Mouse (Mus musculus) forebrain, embryonic 12.5 days (tissue): ENCODE measurements around the gene Kcnk2. TPM values are rescaled to one million over a fixed set of nuclear protein-coding genes. Genes with fewer than 3 reads are reported as not detected.

Experiments
- ATAC-seq: fragments of 200-750 bp; cut with Nextera tagmentation; 2 replicates; pipeline ENCODE4 v1.8.0; 2017; ENCODE audit warnings: moderate TSS enrichment; ENCODE audit not compliant: low FRiP score
- H3K27ac ChIP-seq: fragments of 300-500 bp; sonication (generic); 2 replicates; pipeline ENCODE4 v1.5.1; 2016; ENCODE audit warnings: mild to moderate bottlenecking
- H3K27me3 ChIP-seq: fragments of 300-500 bp; sonication (generic); 2 replicates; pipeline ENCODE4 v1.6.1; 2016; ENCODE audit warnings: mild to moderate bottlenecking
- H3K36me3 ChIP-seq: fragments of 300-500 bp; sonication (generic); replicated peaks from 2 replicates; pipeline ENCODE4 v1.6.1; 2016; ENCODE audit warnings: mild to moderate bottlenecking
- H3K4me1 ChIP-seq: fragments of 300-500 bp; sonication (generic); 2 replicates; pipeline ENCODE4 v1.6.1; 2016
- H3K4me2 ChIP-seq: fragments of 300-500 bp; sonication (generic); 2 replicates; pipeline ENCODE4 v1.6.1; 2016; ENCODE audit warnings: mild to moderate bottlenecking, moderate library complexity
- H3K4me3 ChIP-seq: fragments of 300-500 bp; sonication (generic); replicated peaks from 2 replicates; pipeline ENCODE4 v1.5.1; 2016; ENCODE audit warnings: mild to moderate bottlenecking
- H3K9ac ChIP-seq: fragments of 300-500 bp; sonication (generic); 2 replicates; pipeline ENCODE4 v1.6.1; 2016; ENCODE audit warnings: mild to moderate bottlenecking
- H3K9me3 ChIP-seq: fragments of 300-500 bp; sonication (generic); 2 replicates; pipeline ENCODE4 v1.6.1; 2016
- WGBS: fragments of 180-500 bp; shearing (Covaris S2); methylation state at CpG from one replicate; pipeline ENCODE4 v1.1.7; 2016; 5-methylcytosine and 5-hydroxymethylcytosine counted together
- polyA plus RNA-seq: library from polyadenylated mRNA; unstranded; fragments of >200 nt; fragmentation: Nextera tagmentation; extraction: Ambion mirVana; gene quantifications from 2 replicates; pipeline ENCODE4 v1.2.1, GENCODE M21; 2016

Kcnk2 gene
- polyA plus RNA-seq, 1 experiment from 2014 or later: 10.8 TPM

DNA sequence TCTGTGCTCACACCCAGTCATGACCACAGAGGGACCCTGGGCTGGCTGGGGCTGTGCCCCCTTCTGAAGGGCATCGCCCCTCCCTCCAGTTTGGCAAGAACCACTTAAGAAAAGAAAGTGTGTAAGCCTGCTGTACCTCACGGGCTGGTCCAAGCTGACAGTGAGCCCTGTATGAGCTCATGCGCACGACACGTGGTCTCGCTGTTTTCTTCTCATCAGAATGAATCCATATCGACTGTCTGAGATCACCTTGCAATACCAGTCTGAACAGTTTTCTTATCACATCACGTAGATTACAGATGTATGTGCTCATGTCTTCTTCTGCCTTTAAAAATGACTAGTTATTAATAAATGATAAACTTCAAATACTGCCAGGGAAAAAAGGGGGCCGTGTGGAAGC is 193.5 kb downstream of the Kcnk2 start:
- Histone ChIP-seq H3K9ac (no peak overlapping the region), H3K27me3 (no peaks in the 10 kb centered on the region), H3K4me2 (no peak overlapping the region), H3K27ac (no peak overlapping the region), H3K4me1 (peaks cover 11% of the 10 kb centered on the region; the same call in 1 of the 2 replicates), H3K4me3 (no peak overlapping the region), H3K36me3 (peaks cover 4% of the 10 kb centered on the region; the same call in 1 of the 2 replicates), H3K9me3 (no peaks in the 10 kb centered on the region)
- ATAC-seq: no peak
- 93% methylated on average over 9 of the region's 9 CpGs for WGBS

DNA sequence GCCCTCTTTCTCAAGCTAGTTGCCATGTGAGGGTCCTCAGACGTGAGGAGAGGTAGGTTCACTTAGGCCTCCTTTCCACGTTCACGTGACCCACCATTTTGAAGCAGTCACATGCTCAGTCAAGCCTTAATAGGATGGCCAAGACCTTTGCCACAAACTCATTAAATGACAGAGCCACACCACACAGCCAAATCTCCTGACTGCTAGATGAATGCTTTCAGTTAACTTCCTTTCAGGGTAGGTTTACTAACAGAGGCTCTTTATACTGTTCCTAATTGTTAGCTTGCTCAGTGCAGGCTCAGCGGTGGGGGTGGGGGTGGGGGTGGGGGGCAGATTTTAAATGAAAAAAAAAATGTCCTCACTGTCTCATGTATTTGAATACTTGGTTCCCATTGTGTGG is 206.3 kb downstream of the Kcnk2 start:
- no peaks in the 10 kb centered on the region for H3K9me3 ChIP-seq
- H3K36me3 ChIP-seq: no peaks in the 10 kb centered on the region
- H3K4me3 ChIP-seq: no peak overlapping the region
- H3K27me3 ChIP-seq: no peaks in the 10 kb centered on the region
- H3K9ac ChIP-seq: no peak overlapping the region
- no peak overlapping the region for H3K4me2 ChIP-seq
- H3K4me1 ChIP-seq: no peaks in the 10 kb centered on the region
- WGBS: 25% methylated on average over 4 of the region's 4 CpGs
- H3K27ac ChIP-seq: no peak overlapping the region
- peak; percentile 63; the same call in 1 of the 2 replicates for ATAC-seq

DNA sequence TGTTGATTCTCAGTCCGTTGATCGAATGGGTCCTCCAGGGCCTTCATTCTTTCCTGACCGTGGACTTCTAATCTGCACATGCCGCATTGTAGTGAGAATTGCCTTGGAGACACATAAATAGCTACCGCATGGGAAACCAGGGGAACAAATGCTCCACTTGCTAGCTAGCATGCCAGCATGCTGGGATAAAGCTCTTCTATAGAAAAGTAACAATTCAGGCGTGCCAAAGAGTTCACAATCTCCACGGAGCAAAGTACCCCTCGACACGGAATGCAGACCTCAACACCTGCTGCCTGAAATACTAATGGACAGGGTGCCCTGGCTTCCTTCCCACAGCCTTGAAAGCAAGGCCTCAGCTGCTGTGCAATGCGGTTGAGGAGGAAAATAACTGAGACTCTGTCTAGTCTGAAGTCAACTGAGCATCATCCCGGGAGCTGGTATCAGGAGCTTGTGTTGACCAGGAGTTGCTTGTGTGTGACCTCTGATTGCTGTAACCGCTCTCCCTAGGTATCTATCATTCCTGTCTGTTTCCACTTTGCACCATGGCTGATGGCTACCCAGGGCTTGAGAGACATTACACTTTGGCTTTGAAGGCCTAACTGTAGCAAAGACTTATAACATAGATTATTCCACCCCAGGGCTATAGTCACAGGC is 214.2 kb downstream of the Kcnk2 start:
- H3K4me2 ChIP-seq: no peak overlapping the region
- ATAC-seq: peak; percentile 85
- peak overlapping the region; percentile 79 for H3K27ac ChIP-seq
- H3K27me3 ChIP-seq: no peaks in the 10 kb centered on the region
- H3K4me1 ChIP-seq: peaks cover 25% of the 10 kb centered on the region
- no peak overlapping the region for H3K9ac ChIP-seq
- WGBS: 27% methylated on average over 12 of the region's 12 CpGs
- no peaks in the 10 kb centered on the region for H3K9me3 ChIP-seq
- H3K4me3 ChIP-seq: no peak overlapping the region
- H3K36me3 ChIP-seq: no peaks in the 10 kb centered on the region

DNA sequence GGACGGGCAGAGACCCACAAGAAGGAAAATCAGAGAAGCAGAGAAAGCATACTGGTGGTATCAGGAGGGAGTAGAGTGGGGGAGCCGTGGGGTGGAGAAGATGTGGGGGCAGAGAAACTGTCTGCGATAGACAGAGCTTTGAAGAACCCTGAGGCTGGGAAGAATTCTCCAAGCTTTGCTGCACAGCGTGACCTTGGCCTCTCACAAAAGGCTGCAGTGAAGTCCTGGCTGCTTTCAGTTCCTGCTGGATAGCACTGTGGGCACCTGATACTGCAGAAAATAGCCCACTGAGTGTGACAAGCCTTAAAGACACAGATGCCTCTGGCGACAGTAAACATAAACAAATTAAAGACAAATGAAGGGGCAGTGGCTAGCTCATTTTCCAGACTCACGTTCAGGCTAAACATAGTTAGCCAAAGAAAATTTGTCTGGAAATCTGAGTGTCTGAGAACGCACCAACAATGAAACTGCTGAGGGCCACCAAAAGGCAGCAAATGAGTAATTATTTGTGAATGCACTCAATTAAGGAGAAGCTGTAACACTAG is 216.8 kb downstream of the Kcnk2 start:
- peak overlapping the region; percentile 73 for H3K27ac ChIP-seq
- H3K9me3 ChIP-seq: no peaks in the 10 kb centered on the region
- H3K27me3 ChIP-seq: no peaks in the 10 kb centered on the region
- H3K36me3 ChIP-seq: no peaks in the 10 kb centered on the region
- H3K9ac ChIP-seq: no peak overlapping the region
- 32% methylated on average over 7 of the region's 7 CpGs for WGBS
- H3K4me3 ChIP-seq: no peak overlapping the region
- peak; percentile 15; the same call in 1 of the 2 replicates for ATAC-seq
- peaks cover 25% of the 10 kb centered on the region for H3K4me1 ChIP-seq
- H3K4me2 ChIP-seq: no peak overlapping the region

DNA sequence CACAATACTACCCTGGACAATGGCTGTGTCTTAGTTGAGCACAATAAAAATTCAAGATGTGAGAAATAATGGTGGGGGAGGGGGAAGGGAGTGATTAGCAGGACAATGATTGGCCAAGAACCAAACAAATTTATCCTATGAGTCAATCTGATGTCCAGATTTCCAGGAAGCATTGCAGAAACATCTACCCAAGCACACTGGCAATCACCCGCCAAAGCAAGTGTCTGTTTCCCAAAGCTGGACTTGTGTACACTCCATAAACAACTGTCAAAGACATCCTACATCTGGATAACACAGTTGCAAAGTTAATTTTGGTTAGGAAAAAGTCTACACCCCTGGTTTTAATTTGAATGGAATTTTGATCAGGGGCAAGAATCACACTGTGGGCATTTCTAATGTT is 224.3 kb downstream of the Kcnk2 start:
- Histone ChIP-seq H3K4me3 (no peak overlapping the region), H3K4me1 (no peaks in the 10 kb centered on the region), H3K27ac (no peak overlapping the region), H3K9ac (no peak overlapping the region), H3K4me2 (no peak overlapping the region), H3K27me3 (no peaks in the 10 kb centered on the region), H3K36me3 (no peaks in the 10 kb centered on the region), H3K9me3 (no peaks in the 10 kb centered on the region)
- ATAC-seq: no peak
- WGBS: 94% methylated on average over 1 of the region's 1 CpGs

DNA sequence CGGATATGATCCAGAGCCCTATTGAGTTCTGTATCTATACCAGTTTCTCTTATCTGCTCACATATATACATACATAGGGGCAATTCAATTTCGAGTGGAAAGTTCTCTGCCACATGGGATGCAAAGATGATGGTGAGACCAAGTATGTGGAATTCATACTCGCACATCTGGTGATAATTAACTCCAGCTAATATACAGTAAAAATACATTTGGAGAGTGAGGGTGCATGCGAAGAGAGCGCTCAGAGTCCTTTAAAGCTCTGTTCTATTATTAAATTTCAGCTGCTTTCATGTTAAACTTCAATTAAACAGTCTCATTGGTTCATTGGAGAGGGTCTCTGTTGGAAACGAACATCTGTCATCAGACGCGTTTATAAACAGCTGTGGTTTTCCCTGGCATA is 228.6 kb downstream of the Kcnk2 start:
- Histone ChIP-seq H3K27me3 (no peaks in the 10 kb centered on the region), H3K4me3 (no peak overlapping the region), H3K9ac (no peak overlapping the region), H3K4me1 (no peaks in the 10 kb centered on the region), H3K27ac (no peak overlapping the region), H3K36me3 (no peaks in the 10 kb centered on the region), H3K9me3 (no peaks in the 10 kb centered on the region), H3K4me2 (no peak overlapping the region)
- 81% methylated on average over 8 of the region's 8 CpGs for WGBS
- ATAC-seq: no peak

DNA sequence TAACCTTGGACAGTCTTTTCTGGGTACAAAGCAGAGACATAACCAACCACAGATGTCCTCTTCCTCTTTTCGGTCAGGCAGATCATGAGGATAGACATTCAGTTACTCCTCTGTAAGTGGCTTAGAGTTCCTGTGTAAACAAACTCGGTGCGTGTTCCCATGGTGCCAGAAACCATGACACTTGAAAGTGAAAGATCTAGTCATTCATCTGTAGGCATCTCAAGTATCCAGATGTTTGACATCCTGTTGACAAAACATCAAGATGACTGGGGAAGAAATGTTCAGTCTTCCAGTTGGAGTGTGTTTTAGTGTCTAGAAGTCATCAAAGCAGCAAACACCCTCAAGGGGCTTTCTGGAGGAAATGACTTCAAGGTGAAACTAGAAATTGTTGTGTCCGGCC is 230.9 kb downstream of the Kcnk2 start:
- Histone ChIP-seq H3K9me3 (no peaks in the 10 kb centered on the region), H3K4me2 (no peak overlapping the region), H3K4me1 (no peaks in the 10 kb centered on the region), H3K36me3 (no peaks in the 10 kb centered on the region), H3K4me3 (no peak overlapping the region), H3K27ac (no peak overlapping the region), H3K9ac (no peak overlapping the region), H3K27me3 (no peaks in the 10 kb centered on the region)
- 89% methylated on average over 4 of the region's 4 CpGs for WGBS
- no peak for ATAC-seq

DNA sequence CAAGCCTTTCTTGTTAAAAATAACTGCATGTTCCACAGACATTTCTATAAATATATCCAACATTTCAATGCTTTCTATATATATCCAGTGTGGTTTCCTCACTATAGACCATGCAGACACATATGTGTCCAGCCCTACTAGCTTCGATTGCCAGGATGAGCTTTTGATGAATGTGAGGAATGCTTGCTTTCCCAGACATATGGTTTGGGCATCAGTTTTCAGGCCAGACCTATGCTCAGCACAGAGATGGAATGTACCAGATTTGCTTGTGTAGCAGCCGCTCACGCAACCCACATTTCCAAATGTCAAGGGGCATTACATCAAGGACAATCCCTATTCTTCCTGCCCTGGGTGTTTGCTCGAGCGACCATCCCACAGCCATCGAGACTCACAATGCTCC is 236.3 kb downstream of the Kcnk2 start:
- Histone ChIP-seq H3K27me3 (no peaks in the 10 kb centered on the region), H3K9ac (no peak overlapping the region), H3K36me3 (no peaks in the 10 kb centered on the region), H3K4me3 (no peak overlapping the region), H3K4me1 (no peaks in the 10 kb centered on the region), H3K4me2 (no peak overlapping the region), H3K27ac (no peak overlapping the region), H3K9me3 (no peaks in the 10 kb centered on the region)
- WGBS: 91% methylated on average over 6 of the region's 6 CpGs
- no peak for ATAC-seq

DNA sequence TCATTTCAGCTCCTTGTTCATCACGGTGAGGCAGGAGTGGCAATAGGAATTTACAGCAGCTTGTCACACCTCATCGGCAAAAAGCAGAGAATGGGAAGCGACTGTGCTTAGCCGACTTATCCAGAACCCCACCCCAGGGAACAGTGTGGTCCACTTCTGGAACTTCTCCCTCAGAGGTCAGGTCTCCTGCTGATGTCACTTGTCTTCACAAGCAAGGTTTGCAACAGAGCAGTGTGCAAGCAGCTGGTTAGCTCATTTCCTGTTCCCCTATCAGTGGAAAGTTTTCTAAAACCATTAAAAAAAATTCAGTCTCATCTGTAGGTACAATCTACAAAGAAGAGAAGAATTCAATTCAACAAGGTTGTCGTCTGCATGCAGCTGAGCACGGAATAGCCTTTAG is 236.9 kb downstream of the Kcnk2 start:
- Histone ChIP-seq H3K4me2 (no peak overlapping the region), H3K4me1 (no peaks in the 10 kb centered on the region), H3K36me3 (no peaks in the 10 kb centered on the region), H3K9me3 (no peaks in the 10 kb centered on the region), H3K27ac (no peak overlapping the region), H3K9ac (no peak overlapping the region), H3K27me3 (no peaks in the 10 kb centered on the region), H3K4me3 (no peak overlapping the region)
- ATAC-seq: no peak
- 88% methylated on average over 6 of the region's 6 CpGs for WGBS

DNA sequence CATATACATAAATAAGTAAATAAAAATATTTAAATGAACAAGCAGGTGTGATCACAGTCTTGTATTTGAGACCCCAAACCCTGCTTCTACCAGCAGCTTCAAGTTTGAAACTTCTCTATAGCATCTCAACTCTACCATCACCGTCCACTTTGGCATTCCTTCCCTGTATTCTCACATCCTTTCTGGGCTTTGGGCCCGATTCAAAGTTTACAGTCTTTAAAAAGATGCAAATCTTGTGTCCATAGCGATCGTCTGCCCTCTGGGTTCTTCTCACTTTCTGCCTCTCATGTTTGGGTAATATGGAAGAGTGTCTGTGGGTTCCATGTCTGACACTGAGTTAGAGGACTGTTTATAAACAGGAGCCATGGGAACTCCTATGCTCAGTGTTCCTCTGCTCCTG is 237.4 kb downstream of the Kcnk2 start:
- no peak overlapping the region for H3K9ac ChIP-seq
- WGBS: 92% methylated on average over 4 of the region's 4 CpGs
- no peak for ATAC-seq
- H3K36me3 ChIP-seq: no peaks in the 10 kb centered on the region
- no peak overlapping the region for H3K27ac ChIP-seq
- no peaks in the 10 kb centered on the region for H3K9me3 ChIP-seq
- no peaks in the 10 kb centered on the region for H3K4me1 ChIP-seq
- H3K4me3 ChIP-seq: no peak overlapping the region
- H3K27me3 ChIP-seq: no peaks in the 10 kb centered on the region
- H3K4me2 ChIP-seq: no peak overlapping the region

DNA sequence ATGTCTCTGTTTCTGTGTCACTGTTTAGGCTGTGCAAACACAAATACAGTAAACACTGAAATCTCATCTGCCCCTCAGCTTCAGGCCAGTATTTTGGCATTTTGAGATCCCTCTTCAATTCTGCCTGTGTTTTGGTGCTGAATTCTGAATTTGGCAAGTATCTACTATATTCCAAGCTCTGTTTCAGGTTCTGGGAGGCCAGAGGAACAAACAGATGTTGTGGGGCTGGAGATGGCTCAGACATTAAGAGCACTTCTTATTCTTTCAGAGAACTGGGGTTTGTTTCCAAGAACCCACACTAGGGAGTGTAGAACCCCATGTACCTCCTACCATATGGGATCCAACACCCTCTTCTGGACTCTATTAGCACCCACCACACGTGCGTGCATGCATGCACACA is 237.8 kb downstream of the Kcnk2 start:
- H3K4me3 ChIP-seq: no peak overlapping the region
- no peak overlapping the region for H3K4me2 ChIP-seq
- no peak overlapping the region for H3K9ac ChIP-seq
- H3K4me1 ChIP-seq: no peaks in the 10 kb centered on the region
- no peak overlapping the region for H3K27ac ChIP-seq
- H3K36me3 ChIP-seq: no peaks in the 10 kb centered on the region
- H3K27me3 ChIP-seq: no peaks in the 10 kb centered on the region
- WGBS: 96% methylated on average over 2 of the region's 2 CpGs
- no peak for ATAC-seq
- H3K9me3 ChIP-seq: no peaks in the 10 kb centered on the region
